Mouse (Mus musculus) gastrocnemius, adult 8-10 months (tissue): ENCODE results near the gene Dcaf6. TPM values are rescaled to one million over a fixed set of nuclear protein-coding genes. Genes with fewer than 3 reads are reported as not detected.

Experiments
- DNase-seq, 2 experiments: peaks; one replicate each; pipeline ENCODE4 v3.0.0; 2022; ENCODE audit warnings: low spot score in 2 of 2
- total RNA-seq, 4 experiments: library from RNA; stranded (reverse); gene quantifications; 2 replicates each; pipeline ENCODE4 v1.2.4; 2022

Gene Dcaf6
- 100 to 1,000 TPM; 285 to 320 (median 302) TPM for total RNA-seq

DNA sequence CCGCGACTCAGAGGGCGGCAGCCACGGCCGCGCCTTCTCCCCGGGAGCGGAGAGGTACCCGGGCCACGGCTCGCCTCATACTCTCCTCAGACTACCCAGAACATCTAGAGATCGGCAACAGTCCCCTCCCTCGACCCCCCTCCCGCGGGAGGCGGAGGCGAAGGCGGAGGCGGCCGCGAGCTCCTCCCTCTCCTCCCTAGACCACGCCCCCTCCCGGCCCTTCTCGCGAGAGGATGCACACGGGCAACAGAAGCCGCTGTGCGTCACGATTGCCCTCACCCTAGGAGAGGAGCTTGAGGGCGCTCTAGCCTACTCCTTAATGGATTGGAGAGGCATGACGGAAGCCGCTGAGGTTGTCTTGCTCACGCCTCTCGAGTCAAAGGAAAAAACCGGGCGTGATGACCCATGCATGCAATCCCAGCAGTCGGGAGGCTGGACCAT is at the start of gene Dcaf6, which contains the start of gene Mpc2:
Gene Dcaf6, minus strand, starts transcription at position 116 of the 441 bp plus-strand sequence.
Gene Mpc2, plus strand, starts transcription at position 278 of the 441 bp plus-strand sequence.
- peak; percentile 99 for DNase-seq

DNA sequence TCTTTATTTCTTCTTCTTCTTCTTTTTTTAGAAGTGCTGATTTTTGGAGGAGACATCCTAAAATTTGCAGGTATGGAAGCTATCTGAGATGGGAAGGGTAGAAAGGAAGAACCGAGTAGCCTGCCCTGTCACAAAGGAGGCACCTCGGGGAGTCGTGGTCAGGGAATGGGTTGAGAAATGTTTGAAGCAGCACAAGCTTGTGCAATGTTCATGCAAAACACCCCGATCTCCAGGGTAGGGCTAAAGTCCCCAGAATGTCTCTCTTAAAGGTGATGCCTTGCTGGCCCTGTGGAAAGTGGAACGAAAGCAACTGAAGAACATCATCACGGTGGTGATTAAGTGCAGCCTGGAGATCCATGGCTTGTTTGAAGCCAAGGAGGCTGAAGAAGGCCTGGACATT is 46.0 kb upstream of the Dcaf6 start:
- no peak for DNase-seq

DNA sequence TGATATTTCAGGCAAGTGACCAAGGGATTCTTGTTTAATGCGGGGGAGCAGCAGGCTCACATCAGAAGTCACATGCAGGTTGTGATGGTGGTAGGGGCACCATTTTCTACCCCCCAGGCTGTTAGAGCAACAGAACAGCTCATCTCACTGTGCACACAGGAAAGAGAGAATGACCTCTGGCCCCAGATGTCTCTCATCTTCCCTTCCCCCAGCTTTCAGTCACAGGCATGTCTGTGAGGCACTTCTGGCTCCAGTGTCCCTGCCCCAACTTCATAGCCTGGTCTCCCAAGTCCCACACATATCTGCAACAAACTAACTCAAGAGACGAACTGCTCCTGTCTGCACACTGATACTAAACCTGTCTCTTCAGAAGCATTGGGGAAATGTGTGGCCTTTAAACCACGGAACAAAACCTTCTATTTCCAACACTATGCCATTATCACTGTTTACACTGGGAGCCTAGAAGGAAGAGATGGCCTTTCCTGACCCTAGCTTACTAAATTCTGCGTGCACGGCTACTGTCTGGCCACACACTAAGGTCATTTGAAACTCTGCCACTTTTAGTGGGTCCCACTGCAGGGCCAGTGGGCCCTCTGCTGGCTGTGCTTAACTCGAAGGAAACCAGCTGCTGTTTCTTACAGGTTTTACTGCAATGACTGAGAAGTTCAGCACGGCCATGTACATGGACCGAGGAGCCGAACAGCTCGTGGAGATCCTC is 43.2 kb upstream of the Dcaf6 start:
- DNase-seq: peak; percentile 16 to 36

DNA sequence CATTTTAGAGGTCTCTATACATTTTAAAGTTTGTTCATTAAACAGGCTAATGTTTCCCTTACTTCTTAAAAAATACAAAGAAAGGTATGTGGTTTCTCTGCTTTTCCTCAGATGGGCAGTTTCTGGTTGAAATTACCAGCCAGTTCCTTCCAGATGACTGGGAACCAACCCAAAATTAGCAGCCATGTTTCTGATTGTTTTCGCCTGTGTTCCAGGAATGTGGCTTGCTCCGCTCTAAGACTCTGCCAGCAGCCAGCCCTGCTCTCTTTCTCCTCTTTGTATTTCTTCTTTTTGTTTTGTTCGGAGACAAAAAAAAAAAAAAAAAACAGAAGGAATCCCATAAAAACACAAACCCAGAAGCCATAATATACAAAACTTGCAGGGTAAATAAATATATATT is 38.6 kb upstream of the Dcaf6 start:
- no peak for DNase-seq

DNA sequence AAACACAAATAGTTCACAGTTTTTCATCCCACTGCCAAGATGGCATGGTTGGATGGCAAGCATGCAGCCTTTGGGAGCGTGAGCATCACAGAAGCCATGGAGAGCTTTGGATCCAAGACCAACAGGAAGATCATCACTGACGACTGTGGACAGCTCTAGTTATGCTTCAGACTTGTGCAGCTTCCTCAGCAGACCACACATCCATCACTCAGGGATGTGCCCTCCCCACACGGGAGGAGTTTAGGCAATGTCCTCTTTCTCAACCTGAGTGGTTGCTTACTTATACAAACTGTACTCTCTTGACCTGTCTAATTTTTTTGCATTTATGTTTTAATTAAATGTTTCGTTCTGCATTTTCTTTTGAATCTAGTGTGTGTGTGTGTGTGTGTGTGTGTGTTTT is 28.9 kb upstream of the Dcaf6 start:
- DNase-seq: no peak

DNA sequence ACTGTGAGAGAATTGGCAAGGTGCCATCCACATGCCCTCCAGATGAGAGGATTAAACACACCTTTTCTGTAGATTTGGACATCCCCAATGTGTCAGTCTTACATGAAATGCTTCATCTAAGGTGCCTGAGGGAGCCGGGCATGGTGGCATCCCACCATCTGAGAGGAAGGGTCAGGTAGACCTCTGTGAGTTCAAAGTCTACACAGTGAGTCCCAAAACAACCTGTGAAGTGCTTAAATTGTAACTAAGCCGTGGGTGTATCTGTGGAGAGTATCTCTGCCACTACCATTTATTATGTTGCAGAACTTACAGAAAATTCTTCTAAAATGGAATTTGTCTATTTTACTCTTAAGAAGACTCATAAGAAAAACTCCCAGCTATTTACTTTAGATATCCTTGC is 25.8 kb upstream of the Dcaf6 start:
- no peak for DNase-seq

DNA sequence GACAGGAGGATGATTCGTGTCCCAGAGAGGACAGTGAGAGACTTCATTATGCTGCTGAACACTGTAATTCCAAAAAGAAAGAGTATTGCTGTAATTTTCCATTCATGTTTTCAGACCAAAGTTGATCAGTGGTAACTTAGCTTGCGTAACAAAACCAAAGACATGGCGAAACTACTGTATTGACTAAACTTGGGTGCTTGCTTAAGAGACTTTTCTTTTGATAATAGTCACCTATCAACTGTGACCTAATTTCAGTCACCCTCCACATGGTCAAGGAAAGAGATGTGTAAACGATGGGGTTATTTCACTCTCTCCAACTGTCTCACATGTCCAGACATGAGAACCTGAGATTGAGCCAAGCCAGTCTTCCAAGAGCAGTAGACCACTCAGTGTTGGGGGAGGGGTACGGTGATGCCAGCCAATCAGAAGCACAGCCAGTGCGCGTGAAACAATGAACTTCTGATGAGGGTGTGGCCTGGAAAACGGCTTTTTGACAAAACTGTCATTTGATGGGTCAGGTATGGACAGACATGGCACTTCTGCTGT is 24.5 kb upstream of the Dcaf6 start, which contains the start of gene Adcy10:
Gene Adcy10, plus strand, starts transcription at position 496 of the 546 bp plus-strand sequence.
- no peak for DNase-seq

DNA sequence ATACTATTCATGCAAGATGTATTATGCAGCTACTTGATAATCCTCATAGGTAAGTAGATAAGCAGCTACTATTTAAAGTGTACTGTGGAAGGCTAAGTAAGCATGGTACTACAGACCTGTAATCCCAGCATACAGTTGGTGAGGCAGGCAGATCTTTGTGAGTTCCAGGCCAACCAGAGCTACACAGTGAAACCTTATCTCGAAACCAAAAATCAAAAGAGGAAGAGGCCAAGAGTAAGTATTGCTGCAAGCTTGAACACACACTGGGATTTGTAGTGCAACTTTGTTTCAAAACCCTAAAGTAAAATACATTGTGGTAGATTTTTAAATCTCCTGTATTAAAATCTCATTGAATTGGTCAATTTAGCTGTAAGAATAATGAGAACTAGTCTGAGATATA is 11.2 kb upstream of the Dcaf6 start:
- no peak for DNase-seq

DNA sequence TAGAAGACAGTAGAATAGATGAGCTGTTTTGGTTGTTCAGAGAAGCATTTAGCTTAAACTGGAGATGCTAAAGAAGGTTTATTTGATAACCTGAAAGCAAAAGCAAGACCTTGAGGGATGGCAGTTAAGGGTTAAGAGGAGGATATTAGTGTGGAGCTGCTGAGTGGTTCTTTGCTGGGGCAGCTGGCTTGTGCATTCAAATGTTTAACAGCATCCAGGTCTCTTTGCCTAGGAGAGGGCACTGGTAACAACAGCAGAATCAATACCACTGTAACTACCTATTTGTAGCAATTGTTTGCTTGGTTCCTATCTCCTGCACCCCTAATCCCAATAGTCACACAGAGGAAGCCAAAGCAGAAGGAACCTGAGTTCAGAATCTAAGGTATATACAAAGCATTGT is 9.4 kb upstream of the Dcaf6 start:
- no peak for DNase-seq

DNA sequence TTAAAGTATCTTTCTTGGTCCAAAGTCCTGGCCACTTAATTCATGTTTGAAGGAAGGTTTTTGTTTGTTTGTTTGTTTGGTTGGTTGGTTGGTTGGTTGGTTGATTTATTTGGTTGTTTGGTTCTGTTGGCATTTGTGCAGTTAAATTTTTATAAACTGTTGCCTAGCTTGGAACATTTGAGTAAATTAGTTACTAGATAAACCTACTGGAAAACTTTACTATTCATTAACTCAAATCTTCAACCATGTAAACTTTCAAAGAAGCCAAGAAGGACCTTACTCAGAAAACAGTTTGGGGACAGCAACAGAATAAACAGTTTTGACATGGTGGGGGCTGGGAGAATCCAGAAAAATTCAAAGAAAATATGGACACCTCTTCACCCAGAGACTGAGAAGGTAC is 8.7 kb upstream of the Dcaf6 start:
- no peak for DNase-seq

DNA sequence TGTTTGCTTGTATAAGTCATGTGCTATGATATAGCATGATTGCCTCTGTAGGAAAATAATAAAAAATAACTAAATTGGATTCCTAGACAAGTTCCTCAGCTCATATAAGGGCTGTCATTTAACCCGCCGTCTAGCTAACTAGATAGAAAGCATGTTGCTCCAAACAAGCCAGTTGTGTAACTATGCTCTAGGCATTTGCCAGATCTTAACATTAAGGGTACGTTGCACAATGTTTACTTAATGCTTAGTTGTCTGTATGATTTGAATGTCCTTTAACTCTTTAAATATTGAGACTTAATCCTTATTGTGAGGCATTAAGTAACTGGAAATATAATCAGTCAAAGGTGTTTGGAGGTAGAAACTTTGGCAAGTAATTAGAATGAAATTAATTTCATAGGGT is 4.3 kb upstream of the Dcaf6 start:
- DNase-seq: no peak

DNA sequence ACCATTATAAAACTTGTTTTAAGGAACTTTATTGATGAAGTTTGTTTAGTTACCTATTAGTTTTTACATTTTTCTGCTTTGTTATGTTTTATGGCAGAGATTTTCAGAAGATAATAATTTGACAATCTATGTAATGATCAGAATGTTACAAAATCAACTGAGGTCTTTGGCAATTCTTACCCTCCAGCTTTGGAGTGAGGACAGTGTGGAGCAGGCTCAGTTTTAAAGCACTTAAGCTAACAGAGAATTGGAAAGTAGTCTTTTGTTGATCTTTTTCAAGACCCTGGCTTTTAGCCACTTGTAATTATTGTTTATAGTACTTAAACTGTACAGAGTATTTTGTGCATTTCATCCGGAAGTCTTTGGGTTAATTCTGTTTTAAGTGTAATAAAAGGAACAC is 2.6 kb upstream of the Dcaf6 start:
- no peak for DNase-seq

DNA sequence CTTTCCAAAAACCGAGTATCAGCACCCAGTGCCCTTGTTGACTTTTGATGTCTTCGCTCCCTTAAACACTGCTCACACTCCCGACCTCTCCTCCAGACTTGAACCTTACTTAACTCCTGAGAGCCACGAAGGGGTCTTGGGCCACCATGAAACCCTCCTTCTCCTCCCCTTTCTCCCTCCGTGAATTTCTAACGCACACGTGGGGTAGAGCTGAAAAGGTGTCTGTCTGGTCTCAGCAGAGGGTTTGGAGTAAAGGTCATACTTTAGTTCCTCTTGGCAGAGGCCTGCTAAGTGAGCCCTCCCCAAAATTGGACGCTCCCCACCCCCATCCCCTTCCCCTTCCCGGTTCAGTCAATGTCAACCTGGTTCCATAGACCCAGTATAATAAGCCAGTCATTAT is 1.4 kb upstream of the Dcaf6 start:
- no peak for DNase-seq

DNA sequence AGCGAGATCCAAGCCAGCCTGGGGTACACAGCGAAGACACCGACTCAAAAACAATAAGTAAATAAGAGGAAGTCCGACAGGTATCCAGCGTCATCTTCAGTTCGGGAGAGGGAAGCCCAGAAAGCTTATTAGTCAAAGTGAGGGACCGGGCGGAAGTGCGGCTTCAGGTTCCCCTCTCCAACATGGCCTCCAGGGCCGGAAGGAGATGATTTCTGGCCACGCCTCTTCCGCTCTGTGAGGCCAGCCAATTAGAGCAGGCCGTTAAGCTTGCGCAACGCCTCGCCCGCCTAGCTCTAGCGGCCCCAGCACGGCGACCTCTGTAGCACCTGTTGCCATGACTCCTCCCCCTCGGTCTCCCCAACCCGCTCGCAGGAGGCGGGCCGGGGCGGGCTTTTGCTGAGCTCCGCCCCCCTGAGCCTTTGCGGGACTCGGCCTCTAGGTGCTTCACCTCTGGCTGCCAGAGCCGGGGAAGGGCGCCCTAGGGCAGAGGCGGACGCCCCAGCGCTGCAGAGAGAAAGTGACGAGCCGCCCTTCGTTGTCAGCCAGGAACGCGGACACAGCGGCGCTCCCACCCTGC is 614 bp upstream of the Dcaf6 start:
- peak; percentile 99 to 100 for DNase-seq

DNA sequence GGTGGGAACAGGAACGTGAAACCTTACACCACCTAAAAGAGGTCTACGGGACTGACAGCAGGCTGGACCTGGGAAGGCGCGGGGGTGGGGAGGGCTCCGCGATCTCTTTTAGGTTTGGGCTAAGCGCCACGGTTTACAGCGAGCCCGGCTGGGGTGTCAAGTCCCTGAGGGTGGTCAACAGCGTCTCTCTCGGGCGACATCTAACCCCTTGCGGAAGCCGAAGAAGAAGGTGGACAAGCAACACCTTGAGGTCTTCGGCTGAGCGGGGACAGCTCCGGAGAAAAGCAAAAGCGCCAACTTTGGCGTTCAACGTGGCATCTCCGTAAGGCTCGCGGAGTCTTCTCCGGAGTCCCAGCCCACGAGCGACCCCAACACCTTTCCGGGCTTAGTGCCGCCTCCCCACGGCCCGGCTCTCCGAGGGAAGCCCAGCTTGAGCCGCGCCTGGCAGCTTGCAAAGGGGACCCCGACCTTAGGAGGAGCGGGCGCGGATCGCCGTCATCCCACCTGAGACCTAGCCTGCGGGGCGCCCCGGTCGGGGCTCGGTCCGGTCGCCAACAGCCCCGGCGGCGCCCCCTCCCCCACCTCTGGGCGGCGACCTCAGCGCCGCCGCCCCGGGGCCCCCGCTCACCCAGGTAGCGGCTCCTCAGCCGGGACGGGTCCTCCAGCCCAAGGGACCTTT is 633 bp downstream of the Dcaf6 start:
- DNase-seq: peak; percentile 74 to 84

DNA sequence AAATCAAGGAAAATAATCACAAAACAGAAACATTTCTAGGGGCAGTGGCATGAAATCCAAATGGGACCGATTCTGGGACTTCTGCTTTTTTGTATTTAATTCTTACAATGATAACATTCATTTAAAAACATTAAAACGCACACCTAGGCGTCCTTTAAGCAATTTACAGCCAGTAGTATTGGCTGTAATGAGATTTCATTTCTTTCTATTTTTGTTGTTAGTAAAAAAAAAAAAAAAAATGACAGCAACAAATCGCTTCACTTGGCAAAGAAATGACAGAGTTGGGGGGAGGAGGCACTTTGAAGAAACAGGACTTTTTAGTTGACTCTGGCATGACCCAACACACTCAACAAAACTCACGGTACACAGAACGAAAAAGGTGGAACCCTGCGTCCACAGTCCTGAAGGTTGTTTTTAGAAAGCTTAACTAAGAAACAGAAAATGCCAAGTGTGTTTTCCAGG is 1.2 kb downstream of the Dcaf6 start:
- no peak for DNase-seq

DNA sequence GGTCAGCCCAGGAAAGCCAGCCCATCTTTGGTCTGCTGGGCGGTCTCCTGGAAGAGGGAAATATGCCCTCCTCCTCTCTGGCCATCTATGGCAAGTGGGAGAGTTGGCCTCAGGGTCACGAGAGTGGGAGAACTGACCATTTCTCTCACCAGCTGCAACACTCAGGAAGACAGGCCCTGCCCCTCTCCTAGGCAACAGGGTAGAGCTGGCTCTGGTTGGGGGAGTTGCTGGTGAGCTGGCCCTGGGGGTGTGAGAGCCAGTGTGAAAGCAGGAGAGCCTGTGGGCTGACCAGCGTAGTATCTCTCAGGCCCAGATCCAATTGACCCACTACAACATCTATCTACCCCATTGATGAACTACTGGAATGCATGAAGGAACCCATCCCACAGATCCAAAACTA is 18.6 kb downstream of the Dcaf6 start:
- no peak for DNase-seq

DNA sequence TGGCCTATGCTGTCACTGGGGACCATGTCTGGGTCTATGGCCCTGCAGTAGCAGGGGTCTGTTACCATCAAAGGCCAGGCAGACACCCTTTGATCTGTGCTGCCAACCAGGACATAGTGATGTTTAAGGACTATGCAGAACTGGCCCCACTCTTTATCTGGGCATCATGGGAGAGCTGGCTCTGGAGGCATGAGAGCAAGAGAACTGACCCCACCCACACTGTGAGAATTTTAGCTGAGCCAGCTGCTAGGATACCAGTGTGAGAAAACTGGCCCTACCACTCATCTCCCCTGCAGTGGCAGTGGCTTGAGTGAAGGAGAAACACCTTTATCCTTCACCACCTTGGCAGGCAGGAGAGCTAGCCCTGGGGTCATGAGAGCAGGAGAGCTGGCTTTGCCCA is 19.1 kb downstream of the Dcaf6 start:
- no peak for DNase-seq

DNA sequence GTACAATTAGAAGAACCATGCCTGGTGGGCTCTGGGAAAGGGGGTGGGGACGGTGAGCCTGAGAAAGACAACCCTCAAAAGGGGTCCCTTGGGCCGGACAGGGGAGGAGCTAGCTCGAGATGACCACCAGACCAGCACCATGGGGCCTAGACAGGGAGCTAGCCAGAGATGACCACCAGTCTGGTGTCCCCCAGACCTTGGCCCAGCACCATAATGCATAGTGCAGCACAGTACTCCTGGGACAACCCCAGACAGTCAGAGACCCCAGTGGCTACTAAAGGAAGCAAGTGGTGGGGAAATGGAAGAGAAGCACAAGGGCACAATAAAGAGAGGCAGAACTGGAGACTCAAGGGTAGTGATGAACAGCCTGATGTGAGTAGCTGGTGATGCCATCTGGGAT is 19.5 kb downstream of the Dcaf6 start:
- no peak for DNase-seq

DNA sequence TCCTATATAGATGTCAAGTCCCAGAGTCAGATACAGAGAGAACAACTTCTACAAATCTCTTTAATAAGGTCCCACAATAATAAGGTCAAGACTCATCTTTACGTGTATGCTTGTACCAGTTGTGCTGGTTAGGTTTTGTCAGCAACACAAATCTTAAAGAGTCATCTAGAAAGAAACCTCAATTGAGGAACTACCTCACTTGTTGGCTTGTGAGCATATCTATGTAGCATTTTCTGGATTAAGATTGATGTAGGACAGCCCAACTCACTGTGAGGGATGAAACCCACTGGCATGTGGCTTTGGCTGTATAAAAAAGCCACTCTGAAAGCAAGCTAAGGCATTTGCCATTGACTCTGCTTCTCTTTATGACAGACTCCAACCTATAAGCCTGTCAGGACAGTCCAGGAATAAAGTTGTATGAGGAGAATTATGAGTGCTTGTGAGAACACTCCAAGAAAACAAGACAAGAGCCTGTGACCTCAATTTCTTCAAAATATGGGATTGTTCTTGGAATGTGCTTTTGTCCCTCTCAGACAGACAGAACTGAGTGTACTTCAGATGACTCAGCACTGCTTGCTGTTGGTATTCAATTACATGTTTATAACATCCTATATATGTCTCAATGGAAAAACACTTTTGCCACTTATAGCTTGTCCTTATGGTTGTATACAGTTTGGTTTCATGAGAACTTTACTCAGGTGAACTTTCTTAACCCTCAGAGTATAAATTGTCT is 21.8 kb downstream of the Dcaf6 start:
- no peak for DNase-seq

DNA sequence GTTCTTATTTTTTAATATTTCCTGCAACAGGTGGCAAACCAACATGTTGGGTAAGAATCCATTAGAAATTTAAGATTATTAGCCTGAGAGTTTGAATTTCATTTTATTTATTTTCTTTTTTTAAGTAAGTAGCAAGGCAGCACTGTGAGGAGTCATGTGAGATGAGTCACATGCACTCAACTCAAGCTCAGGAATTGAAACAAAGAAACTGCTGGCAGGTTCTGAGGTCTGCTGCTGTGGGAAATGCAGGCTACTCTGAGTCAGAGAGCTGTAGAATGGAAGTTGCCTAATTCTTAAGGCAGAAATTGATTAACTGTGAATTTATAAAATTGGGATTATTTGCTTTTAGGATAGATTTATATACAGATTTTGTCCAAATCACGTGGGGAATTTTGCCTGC is 27.4 kb downstream of the Dcaf6 start:
- no peak for DNase-seq

DNA sequence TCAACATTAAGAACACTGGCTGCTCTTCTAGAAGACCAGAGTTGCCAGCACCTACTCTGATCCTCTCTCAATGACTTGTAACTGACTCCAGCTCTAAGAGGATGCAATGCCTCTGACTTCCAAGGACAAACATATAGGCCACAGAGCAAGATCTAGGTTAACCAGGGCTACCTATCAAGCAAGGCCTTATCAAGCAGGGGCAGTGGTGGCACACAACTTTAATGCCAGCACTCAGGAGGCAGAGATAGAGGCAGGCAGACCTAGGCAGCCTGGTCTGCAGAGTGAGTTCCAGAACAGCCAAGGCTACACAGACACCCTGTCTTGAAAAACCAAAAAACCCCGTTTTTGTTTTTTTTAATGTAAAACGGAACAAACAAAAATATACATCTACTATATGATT is 34.0 kb downstream of the Dcaf6 start:
- no peak for DNase-seq
